Mouse (Mus musculus): Measurements from ENCODE around the gene Atp13a3.
"Not testable (repeated sequence)": the region's sequence is repeated elsewhere in the genome, so short reads cannot be mapped to it uniquely, and the experiment has no call there.

Gene Atp13a3

DNA sequence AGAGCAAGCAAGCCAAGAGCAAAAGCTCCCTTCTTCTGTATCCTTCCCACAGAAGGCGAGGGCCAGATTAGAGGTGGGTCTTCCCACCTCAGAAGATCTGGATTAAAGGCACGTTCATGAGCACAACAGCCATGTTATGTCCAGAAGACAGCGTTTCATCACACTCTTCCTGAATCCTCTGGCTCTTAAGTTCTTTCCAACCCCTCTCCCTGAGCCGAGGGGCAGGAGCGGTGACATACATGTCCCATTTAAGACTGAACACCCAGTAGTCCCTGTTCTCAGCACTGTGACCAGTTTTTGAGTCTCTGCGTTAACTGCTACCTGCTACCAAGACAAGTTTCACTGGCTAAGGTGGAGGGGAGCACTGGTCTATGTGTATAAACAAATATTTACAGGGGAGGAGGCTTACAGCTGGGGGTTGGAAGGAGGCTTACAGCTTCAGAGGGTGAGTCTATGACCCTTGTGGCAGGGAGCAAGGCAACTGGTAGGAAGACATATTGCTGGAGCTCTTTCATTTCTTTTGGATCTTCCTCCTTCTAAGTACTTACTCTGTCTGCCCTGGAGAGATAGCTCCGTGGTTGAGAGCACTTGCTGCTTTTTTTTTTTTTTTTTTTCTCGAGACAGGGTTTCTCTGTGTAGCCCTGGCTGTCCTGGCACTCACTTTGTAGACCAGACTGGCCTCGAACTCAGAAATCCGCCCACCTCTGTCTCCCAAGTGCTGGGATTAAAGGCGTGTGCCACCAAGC, at the start of gene Atp13a3:
Gene Atp13a3, minus strand, starts transcription at position 51 of the 746 bp plus-strand sequence.
- DNase-seq (ENCODE audit: low spot score), result no peak

DNA sequence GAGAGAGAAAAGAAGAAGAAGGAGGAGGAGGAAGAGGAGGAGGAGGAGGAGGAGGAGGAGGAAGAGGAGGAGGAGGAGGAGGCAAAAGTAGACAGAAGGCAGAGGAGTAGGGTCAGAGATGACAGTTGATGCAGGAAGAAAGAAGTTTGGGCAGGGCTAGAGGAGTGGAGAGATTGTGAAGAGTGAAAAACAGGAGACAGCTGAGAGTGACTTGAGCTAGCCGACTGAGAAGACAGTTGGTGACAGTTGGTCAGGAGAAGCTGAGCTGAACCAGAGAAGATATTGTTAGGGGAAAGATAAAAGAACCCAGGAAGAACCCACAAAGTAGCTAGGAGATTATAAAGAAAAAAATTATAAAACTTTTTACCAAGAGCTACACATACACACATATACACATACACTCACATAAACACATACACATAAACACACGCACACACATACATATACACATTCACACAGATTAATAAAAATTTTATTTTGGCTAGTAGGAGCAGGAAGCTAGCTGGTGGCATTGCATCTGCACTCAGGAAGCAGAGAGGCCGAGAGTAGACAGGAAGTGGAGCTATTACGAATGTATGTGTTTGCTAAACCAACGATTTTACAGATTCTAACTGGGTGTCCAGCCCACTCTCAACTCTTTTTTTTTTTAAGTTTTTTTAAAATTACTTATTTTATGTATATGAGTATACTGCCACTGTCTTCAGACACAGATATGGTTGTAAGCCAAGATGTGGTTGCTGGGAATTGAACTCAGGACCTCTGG, 47.6 kb upstream of the Atp13a3 start:
- no peak for DNase-seq (ENCODE audit: low spot score)

DNA sequence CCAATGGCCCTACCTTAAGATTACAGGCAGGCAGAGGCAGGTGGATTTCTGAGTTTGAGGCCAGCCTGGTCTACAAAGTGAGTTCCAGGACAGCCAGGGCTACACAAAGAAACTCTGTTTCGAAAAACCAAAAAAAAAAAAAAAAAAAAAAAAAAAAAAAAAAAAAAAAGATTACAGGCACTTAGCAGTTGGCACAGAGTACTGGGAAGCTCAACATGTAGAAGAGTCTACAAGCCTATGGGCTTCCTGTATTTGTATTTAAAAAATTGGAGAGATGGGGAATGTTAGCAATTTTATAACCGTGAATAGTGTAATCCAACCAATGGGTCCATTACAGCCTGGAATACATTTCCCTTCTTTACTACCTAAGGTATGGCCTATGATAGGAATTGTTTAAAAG, 45.4 kb upstream of the Atp13a3 start:
- DNase-seq (ENCODE audit: low spot score), result not testable (repeated sequence)

DNA sequence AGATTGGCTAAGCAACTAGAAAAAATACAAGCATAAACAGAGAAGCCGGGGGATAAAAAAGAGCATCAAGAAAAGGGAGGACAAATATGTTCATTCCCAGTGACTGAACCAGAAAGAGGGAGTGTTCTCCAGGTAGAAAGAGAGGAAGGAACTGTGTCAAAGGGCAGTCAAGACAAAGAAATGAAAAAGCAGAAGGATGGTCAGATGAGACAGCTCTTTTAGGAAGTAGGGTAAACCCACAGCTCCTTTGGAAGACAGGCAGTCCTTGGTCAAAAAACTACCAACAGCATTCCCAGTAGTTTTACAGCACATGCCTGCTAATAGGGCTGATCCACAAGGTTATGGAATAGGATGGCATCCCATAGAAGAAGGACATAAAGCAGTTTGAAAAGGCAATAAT, 43.2 kb upstream of the Atp13a3 start:
- DNase-seq (ENCODE audit: low spot score), result no peak

DNA sequence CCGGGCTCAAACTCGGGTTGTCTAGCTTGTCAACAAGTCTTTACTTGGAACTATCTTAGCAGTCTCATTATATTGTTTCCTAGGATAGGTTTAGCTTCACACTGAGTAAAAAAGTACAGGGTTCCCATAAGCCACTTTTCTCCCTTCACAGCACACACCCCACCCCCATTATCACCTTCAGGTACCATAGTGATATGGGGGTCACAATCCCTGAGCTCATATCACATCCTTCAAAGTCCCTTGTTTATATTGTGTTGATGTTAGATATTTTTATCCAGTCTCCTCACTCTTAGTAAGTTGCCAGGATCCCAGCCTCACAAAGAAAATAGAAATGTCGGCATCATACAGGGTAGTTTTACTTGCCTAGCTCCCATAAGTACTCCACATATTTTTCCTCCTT, 42.4 kb upstream of the Atp13a3 start:
- no peak for DNase-seq (ENCODE audit: low spot score)

DNA sequence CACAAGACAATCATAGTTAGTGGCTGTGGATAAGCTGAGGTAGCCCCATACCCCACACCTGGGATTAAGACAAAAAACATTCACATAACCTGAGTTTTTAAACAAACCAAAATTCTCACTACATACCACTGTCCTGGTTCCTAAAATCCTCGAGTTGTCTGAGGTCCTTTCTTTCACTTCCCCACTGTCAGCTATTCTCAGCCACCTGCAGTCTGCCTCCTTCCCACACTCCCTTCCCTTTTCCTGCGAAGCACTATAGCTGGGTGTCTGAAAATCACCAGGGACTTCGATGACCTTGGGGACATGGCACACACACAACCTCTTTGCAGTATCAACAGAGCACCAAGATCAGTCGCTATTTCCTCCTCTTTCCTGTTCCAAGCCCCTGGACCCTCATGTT, 41.9 kb upstream of the Atp13a3 start:
- no peak for DNase-seq (ENCODE audit: low spot score)

DNA sequence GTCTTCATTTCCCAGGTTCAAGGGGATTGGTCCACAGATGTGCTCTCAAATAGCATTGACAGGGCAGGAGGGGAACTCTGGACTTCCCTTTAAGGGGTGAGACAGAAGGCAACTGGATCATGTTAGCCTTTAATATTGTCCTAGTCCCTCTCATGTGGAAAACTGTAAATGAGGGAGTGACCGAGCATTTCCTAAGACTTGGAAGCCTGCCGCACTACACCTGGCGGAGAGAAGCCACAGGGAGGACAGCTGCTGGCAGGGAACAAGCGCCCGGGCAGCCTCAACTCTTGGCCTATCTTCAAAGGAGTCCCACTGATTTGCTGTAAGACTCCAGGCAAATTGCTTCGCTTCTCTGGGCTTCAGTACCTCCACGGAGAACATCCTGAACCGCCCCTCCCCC, 37.6 kb upstream of the Atp13a3 start:
- DNase-seq (ENCODE audit: low spot score), result no peak

DNA sequence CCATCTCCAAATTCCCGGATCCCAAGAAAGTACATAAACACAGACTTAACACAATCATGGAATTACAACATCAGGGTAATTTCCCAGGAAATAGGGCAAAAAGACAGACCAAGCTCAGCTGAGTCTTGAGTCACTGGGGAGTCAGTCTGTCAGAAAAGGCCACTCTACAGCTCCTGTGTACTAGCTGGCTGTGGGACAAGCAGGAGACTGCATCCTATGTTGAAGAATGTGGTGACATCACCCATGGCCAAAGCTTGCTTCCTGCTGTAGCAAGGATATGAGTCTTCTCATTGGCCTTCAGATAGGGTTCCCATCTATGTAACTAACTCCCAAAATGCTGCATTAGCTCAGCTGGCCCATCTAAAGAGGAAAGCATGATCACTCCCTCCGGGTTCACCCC, 36.7 kb upstream of the Atp13a3 start:
- DNase-seq (ENCODE audit: low spot score), result no peak

DNA sequence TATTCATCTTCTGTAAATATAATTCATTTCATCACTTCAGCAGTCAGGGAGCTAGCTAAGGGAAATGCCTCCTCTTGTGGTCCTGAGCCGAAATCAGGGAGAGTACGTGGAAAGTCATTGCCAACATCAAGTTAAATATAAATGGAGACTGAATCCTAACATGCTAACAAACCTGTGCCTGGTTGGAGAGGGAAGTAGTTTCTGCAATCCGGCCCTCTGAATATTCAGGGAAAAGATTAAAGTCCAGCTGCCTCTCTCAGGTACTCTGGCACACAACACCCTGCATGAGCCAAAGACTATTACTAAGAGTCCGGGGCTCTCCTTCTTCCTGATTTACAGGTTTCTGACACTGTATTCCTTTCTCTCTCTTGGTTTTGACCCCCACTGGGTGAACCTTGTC, 35.6 kb upstream of the Atp13a3 start:
- no peak for DNase-seq (ENCODE audit: low spot score)

DNA sequence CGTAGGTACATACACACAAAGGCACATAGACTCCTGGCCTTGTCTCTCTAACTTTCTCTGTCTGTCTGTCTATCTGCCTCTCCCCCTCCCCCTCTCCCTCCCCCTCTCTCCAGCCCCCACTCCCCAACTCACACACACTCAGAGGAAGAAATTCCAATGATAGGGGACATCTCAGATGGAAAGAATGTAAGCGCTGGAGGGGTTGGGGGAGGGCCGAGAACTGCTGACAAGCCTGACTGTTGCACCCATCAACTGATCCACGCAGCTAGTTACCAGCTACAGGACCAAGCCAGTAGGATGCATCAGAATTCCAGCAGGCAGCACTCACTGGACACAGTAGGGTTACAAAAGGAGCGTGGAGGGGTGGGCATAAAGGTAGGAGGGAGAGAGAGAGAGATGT, 34.1 kb upstream of the Atp13a3 start:
- no peak for DNase-seq (ENCODE audit: low spot score)

DNA sequence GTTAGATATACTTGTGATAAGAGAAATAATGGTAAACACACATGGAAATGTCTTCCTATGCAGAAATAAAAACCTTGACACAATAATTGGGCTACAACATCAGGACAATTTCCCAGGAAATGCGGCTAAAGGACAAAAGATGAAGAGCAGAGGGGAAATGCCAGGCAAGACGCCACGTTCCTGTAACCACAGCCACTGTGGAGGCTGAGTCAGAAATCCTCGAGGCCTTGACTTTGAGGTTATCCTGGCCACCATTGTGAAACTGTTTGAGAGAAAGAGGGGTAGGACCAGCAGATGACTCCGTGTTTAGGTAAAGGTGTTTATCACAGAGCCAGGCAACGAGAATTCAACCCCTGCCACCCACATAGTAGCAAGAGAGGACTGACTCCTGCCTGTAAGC, 33.6 kb upstream of the Atp13a3 start:
- no peak for DNase-seq (ENCODE audit: low spot score)

DNA sequence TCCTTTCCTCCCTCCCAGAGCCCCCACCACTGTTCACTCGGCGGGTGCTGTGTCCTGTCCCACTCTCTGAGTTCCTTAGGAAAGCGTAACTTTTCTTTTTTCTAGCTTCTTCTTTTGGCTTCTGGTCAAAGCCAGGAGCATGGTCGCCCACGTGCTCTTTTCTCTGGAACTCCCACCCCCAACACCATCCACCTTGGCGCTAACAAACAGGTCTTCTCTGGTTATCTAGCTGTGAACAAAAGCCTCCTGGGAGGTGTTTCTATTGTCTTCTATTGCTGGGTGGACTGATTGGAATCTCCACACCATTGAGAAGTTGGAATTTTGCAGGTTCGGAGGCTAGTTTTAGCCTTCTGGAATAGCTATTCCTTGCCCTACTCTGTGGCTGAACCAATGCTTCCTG, 30.5 kb upstream of the Atp13a3 start:
- no peak for DNase-seq (ENCODE audit: low spot score)

DNA sequence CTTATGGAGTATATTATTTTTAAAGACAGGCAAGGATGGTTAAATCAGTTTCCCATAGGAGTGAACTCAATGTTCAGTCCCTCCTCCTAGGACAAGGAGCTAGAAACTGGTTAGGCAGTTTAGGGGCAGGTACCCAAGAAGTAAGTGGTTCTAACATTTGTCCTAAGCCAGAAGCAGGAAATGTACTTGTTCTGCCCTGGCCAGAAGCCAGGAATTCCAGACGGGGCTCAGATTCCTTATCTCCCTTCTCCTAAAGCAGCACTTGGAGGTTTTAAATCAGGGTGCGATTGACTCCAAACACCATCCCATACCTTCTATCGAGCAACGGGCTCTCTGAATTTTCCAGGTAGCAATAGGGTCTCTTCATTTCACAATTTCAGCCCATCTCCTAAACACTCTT, 29.6 kb upstream of the Atp13a3 start:
- DNase-seq (ENCODE audit: low spot score), result no peak

DNA sequence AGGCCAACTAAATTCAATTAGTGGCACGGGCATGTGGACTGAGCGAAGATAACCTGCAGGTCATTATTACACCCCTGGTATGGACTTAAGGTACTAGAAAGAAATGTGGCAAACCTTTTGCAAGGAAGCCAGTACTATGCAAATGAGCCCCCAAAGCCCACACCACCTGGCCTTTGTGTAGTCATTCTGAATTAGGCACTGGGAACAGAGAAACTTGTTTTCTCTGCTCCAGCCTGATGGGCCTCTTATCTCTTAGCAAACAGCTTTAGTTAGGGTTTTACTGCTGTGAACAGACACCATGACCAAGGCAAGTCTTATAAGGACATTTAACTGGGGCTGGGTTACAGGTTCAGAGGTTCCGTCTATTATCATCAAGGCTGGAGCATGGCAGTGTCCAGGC, 27.4 kb upstream of the Atp13a3 start:
- DNase-seq (ENCODE audit: low spot score), result no peak

DNA sequence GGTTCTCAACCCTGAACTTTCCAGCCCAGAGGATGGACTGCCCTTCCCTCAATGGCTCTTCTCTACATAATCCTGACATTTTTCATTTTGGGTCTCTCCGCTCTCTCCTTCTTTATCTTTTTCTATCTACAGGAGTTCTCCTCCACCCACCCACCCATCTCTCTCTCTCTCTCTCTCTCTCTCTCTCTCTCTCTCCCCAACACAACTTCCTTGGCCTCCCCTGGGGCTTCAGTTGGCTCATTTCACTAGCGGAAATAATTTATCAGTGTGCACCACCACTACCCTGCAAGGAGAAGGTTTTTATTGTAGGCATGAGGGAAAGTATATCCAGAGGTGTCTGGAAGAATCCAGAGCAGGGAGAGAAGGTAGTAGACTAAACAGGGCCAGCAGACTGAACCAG, 26.3 kb upstream of the Atp13a3 start:
- DNase-seq (ENCODE audit: low spot score), result no peak

DNA sequence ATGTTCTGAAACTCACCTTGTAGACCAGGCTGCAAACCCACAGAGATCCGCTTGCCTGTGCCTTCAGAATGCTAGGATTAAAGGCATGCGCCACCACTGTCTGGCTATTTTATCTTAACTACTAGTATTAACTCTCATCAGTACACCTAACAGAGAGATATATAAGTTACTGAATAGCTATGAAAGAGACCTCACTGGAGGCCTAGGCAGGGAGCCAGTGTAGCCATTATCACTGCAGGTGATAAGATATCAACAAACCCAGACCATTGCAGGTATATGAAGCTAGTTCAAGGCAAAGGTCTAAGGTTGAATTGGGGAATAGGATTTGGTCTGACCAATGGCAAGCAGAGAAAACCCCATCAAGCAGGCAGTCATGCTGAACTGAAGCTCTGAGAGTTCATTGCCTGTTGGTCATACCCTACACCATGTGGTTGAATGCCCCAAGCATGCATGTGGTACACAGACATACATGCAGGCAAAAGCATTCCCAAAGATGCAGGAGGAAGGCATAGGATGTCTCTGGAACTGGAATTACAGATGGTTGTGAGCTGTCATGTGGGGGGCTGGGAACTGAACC, 24.8 kb upstream of the Atp13a3 start:
- no peak for DNase-seq (ENCODE audit: low spot score)

DNA sequence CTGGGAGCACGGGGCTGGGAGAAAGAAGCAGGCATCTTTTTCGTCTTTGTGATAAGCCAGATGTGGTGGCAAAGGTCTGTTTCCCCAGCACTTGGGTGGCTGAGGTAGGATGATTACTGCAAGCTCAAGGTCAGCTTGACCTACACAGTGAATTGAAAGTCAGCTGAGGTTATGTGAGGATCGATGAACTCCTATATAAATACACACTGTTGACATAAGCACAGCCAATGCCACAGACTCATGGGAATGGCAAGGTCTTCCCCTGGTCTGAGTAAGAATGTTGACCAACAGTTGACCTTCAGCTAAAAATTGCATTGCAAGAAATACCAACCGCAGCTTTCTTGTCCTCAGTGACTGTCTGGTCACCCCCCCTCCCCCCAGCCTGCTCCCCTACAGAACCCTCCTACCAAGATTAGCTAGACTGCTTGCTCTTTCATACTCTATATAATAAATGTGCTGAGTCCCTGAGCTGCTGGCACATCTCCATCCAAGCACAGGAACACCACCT, 23.0 kb upstream of the Atp13a3 start:
- no peak for DNase-seq (ENCODE audit: low spot score)

DNA sequence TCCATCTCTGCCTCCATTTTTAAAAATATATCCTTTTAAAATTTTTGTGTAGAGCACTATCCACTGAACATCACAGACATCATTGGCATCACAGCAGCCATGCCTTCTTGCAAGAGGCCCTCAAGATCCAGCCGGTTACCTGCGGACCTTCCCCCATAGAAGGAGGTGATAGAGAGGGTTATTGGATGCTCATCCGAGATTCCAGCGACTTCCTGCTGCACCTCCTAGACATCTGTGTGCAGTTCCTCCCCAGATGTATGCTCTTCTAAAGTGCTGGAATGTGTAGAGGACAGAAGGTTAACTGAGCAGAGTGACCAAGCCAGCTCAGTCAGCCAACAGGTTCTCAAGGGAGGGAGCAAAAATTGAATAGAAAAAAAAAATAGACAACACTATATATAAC, 21.7 kb upstream of the Atp13a3 start:
- DNase-seq (ENCODE audit: low spot score), result no peak

DNA sequence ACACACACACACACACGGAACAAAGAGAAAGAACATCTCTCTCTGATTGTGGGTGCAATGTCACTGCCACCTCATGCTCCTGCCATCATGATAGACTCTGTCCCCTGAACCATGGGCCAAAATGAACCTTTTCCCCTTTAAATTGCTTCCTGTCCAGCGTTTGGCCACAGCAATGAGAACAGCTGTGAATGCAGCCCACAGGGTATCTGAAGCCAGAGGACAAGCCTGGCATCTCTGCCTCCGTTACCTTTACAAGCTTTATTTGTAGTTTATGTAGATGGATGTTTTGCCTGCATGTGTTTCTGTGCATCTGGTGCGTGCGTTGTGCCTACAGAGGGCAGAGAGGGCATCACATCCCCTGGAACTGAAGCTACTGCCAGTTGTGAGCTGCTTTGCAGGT, 21.2 kb upstream of the Atp13a3 start:
- no peak for DNase-seq (ENCODE audit: low spot score)

DNA sequence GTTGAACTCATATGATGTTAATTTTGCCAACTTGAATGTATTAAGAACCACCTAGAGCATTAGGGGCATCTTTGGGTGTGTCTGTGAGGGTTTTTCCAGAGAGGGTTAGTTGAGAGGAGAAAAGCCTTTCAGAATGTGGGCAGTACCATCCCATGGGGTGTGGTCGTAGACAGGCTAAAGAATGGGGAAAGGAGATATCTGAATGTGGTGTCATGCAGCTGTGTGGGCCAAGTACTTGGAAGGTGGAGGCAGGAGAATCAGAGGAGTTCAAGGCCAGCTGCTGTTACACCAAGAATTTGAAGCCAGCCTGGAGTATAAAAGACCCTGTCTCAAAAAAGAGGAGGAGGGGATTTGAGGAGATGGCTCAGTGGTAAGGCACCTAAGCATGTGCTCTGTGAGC, 20.2 kb upstream of the Atp13a3 start:
- no peak for DNase-seq (ENCODE audit: low spot score)

DNA sequence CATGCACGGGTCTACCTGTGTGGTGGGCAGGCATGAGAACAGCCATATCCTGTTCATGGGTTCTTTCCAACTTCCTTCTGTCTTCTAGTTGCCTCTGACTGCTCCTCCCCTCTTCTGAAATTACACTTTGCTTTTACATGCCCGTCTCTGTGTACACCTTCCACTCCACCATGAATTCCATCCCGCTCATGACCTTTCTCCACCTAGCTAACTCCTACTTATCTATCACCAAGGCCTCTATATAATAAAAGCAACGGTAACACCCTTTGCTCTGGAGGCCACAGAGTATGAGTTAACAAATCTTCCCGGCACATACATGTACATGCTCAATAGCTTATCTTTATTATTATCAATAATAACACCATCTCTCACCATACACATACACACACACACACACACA, 18.3 kb upstream of the Atp13a3 start:
- no peak for DNase-seq (ENCODE audit: low spot score)

DNA sequence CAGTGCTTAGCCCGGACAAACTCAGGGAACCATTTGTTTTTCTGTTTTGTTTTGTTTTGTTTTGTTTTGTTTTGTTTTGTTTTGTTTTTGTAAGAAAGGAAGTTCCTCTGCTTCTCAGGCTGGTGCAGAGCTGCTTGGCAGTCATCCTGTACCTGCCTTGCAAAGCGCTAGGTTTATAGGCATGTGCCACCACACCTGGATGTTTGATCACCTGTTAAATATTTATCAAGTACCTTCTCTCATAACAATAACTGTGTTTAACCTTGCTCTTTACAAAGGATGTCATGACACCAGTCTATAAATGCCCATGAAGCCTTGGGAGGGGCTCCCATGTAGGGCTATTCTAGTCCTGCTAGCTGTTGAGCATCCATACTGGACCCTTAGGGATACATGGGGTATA, 10.9 kb upstream of the Atp13a3 start:
- DNase-seq (ENCODE audit: low spot score), result no peak

DNA sequence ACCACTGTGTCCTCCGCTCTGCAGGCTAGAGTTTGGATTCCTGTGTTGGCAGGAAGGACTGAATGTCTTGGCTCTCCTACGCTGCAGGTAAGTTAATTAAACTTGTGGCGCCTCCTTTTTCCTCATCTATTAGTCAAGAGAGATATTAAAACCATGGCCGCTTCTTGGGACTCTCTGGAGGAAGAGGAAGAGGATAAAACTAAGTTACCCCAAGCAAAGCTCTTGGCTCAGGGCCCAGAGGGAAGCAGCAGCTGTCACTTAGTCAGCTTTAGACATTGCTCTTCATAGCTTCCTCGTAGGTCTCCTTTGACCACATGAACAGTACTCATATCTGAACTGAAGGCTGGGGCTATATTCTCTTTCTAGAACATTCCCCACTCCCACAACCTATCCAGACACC, 10.5 kb upstream of the Atp13a3 start:
- DNase-seq (ENCODE audit: low spot score), result no peak

Data from ovary, postnatal 10 days (tissue).